Mouse (Mus musculus) intestine, postnatal 0 days (tissue): Measurements from ENCODE around the gene Slc2a1. TPM values are rescaled to one million over a fixed set of nuclear protein-coding genes. Genes with fewer than 3 reads are reported as not detected.

ENCODE experiments used
- ATAC-seq: fragments of 200-750 bp; cut with Nextera tagmentation; 2 replicates; pipeline ENCODE4 v1.8.0; 2017; ENCODE audit warnings: mild to moderate bottlenecking, moderate TSS enrichment, moderate library complexity
- H3K27ac ChIP-seq: fragments of 300-500 bp; sonication (generic); 2 replicates; pipeline ENCODE4 v1.5.1; 2014; ENCODE audit warnings: mild to moderate bottlenecking, low read depth, low read length, moderate library complexity
- H3K27me3 ChIP-seq: fragments of 300-500 bp; sonication (generic); replicated peaks from 2 replicates; pipeline ENCODE4 v1.6.1; 2014; ENCODE audit warnings: low read length, mixed read lengths; ENCODE audit not compliant: control insufficient read depth, insufficient read depth
- H3K36me3 ChIP-seq: fragments of 300-500 bp; sonication (generic); 2 replicates; pipeline ENCODE4 v1.6.1; 2014; ENCODE audit warnings: mild to moderate bottlenecking, moderate library complexity; ENCODE audit not compliant: control insufficient read depth, insufficient read depth
- H3K4me1 ChIP-seq: fragments of 300-500 bp; sonication (generic); replicated peaks from 2 replicates; pipeline ENCODE4 v1.6.1; 2014; ENCODE audit warnings: antibody characterized with exemption, low read length, mixed read lengths; ENCODE audit not compliant: control insufficient read depth, insufficient read depth
- H3K4me2 ChIP-seq: fragments of 300-500 bp; sonication (generic); replicated peaks from 2 replicates; pipeline ENCODE4 v1.6.1; 2014; ENCODE audit warnings: low read depth, mild to moderate bottlenecking, moderate library complexity
- H3K4me3 ChIP-seq: fragments of 300-500 bp; sonication (generic); 2 replicates; pipeline ENCODE4 v1.5.1; 2014; ENCODE audit warnings: low read depth, low read length
- H3K9ac ChIP-seq: fragments of 300-500 bp; sonication (generic); 2 replicates; pipeline ENCODE4 v1.6.1; 2014; ENCODE audit warnings: mild to moderate bottlenecking, low read depth, low read length
- H3K9me3 ChIP-seq: fragments of 300-500 bp; sonication (generic); 2 replicates; pipeline ENCODE4 v1.6.1; 2016; ENCODE audit warnings: mixed run types; ENCODE audit not compliant: control insufficient read depth
- CTCF ChIP-seq: sonication (generic); IDR thresholded peaks from 2 replicates; pipeline ENCODE4 v1.5.1; 2016; ENCODE audit warnings: low read depth, mild to moderate bottlenecking, control low read depth, antibody characterized with exemption, moderate library complexity
- WGBS: fragments of 180-500 bp; shearing (Covaris S2); extraction: QIAGEN DNeasy Blood & Tissue Kit; methylation state at CpG from one replicate; pipeline ENCODE4 v1.1.7; 2014; 5-methylcytosine and 5-hydroxymethylcytosine counted together
- polyA plus RNA-seq: library from polyadenylated mRNA; unstranded; fragments of >200 nt; fragmentation: Nextera tagmentation; extraction: Ambion mirVana; gene quantifications from 2 replicates; pipeline ENCODE4 v1.2.1, GENCODE M21; 2015

Gene Slc2a1
- polyA plus RNA-seq, 1 experiment from 2014 or later: 18.1 TPM

GRCm38 (mm10) chr4:119071648-119072362 lies 36.7 kb upstream of the Slc2a1 start:
- ATAC-seq: no peak
- Histone ChIP-seq H3K9me3 (no peaks in the 10 kb centered on the region), H3K4me3 (no peak overlapping the region), H3K36me3 (no peaks in the 10 kb centered on the region), H3K4me2 (no peak overlapping the region), H3K27ac (no peak overlapping the region), H3K27me3 (no peaks in the 10 kb centered on the region), H3K4me1 (no peaks in the 10 kb centered on the region), H3K9ac (no peak overlapping the region)
- 31% methylated on average over 19 of the region's 19 CpGs for WGBS
- TF ChIP-seq CTCF: no peak

GRCm38 (mm10) chr4:119072363-119072940 lies 36.1 kb upstream of the Slc2a1 start:
- Histone ChIP-seq H3K9me3 (no peaks in the 10 kb centered on the region), H3K27ac (no peak overlapping the region), H3K4me2 (peak overlapping the region; percentile 45), H3K4me1 (no peaks in the 10 kb centered on the region), H3K4me3 (peak overlapping the region; percentile 18), H3K9ac (no peak overlapping the region), H3K27me3 (no peaks in the 10 kb centered on the region), H3K36me3 (no peaks in the 10 kb centered on the region)
- WGBS: 58% methylated on average over 19 of the region's 19 CpGs
- no peak for TF ChIP-seq CTCF
- no peak for ATAC-seq

DNA sequence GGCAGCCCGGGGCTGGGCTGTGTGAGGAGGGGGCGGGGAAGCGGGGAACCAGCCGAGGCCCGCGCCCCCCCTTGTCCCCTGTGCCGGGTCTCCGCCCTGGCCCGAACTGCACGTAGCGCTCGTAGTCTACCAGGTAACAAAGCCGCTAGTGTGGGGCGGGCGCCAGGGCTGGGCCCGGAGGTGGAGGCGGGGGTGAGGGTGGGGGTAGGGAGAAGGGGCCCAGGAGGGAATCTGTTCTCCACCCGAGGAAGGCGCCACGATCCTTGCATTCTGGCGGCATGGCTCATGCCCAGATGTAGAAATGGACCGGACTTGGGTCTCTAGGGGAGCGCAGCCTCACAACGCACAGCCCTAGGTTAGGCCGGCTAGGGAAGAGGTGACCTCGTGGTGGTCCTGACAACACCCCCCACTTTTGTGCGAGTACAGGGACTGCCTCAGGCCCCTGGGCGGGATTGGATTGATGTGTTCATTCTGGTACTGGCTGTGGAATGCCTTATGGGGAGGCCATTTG lies 35.5 kb upstream of the Slc2a1 start:
- Histone ChIP-seq H3K9ac (no peak overlapping the region), H3K4me3 (peak overlapping the region; percentile 18)
- no peak for ATAC-seq

GRCm38 (mm10) chr4:119073626-119074025 lies 34.9 kb upstream of the Slc2a1 start:
- no peak for ATAC-seq
- H3K9me3 ChIP-seq: no peaks in the 10 kb centered on the region
- H3K27ac ChIP-seq: no peak overlapping the region
- H3K27me3 ChIP-seq: no peaks in the 10 kb centered on the region
- 49% methylated on average over 2 of the region's 2 CpGs for WGBS
- H3K4me2 ChIP-seq: no peak overlapping the region
- no peaks in the 10 kb centered on the region for H3K4me1 ChIP-seq
- H3K36me3 ChIP-seq: no peaks in the 10 kb centered on the region
- no peak overlapping the region for H3K9ac ChIP-seq
- H3K4me3 ChIP-seq: no peak overlapping the region
- TF ChIP-seq CTCF: no peak

More for the DNA sequence above, 35.5 kb upstream of the Slc2a1 start:
- WGBS: 21% methylated on average over 27 of the region's 28 CpGs
- peak overlapping the region; percentile 45 for H3K4me2 ChIP-seq
- no peaks in the 10 kb centered on the region for H3K27me3 ChIP-seq
- H3K9me3 ChIP-seq: no peaks in the 10 kb centered on the region
- TF ChIP-seq CTCF: no peak
- H3K27ac ChIP-seq: no peak overlapping the region
- no peaks in the 10 kb centered on the region for H3K4me1 ChIP-seq
- no peaks in the 10 kb centered on the region for H3K36me3 ChIP-seq

GRCm38 (mm10) chr4:119074596-119074995 lies 33.9 kb upstream of the Slc2a1 start:
- Histone ChIP-seq H3K4me3 (no peak overlapping the region), H3K4me2 (no peak overlapping the region), H3K9ac (no peak overlapping the region), H3K27me3 (no peaks in the 10 kb centered on the region), H3K36me3 (no peaks in the 10 kb centered on the region), H3K4me1 (no peaks in the 10 kb centered on the region), H3K9me3 (no peaks in the 10 kb centered on the region), H3K27ac (no peak overlapping the region)
- 52% methylated on average over 6 of the region's 6 CpGs for WGBS
- ATAC-seq: no peak
- no peak for TF ChIP-seq CTCF

- no peak for TF ChIP-seq CTCF
- no peak overlapping the region for H3K27ac ChIP-seq
- no peaks in the 10 kb centered on the region for H3K36me3 ChIP-seq
- H3K9me3 ChIP-seq: no peaks in the 10 kb centered on the region
- H3K4me3 ChIP-seq: no peak overlapping the region
- no peak overlapping the region for H3K4me2 ChIP-seq
- WGBS: 72% methylated on average over 6 of the region's 7 CpGs
- H3K27me3 ChIP-seq: no peaks in the 10 kb centered on the region
- no peak for ATAC-seq
- no peak overlapping the region for H3K9ac ChIP-seq
- H3K4me1 ChIP-seq: no peaks in the 10 kb centered on the region
These were observed 33.2 kb upstream of the Slc2a1 start for GRCm38 (mm10) chr4:119075273-119075672.
